Mouse (Mus musculus): ENCODE measurements around the gene Spin4. TPM values are rescaled to one million over a fixed set of nuclear protein-coding genes. Genes with fewer than 3 reads are reported as not detected.

The Spin4 gene
- polyA plus RNA-seq, 1 experiment from 2014 or later, result 5.0 TPM

Other genes with a start within 250 kb of the Spin4 start
- gene Arhgef9, start 170.2 kb upstream of the Spin4 start, polyA plus RNA-seq (2014; fragmentation: Nextera tagmentation; extraction: Ambion mirVana), result 30.5 and 36.2 TPM in 2 replicates